Mouse (Mus musculus) hindbrain, embryonic 11.5 days (tissue): ENCODE measurements around the gene Ssbp4. TPM values are rescaled to one million over a fixed set of nuclear protein-coding genes. Genes with fewer than 3 reads are reported as not detected.

Experiments used
- ATAC-seq: fragments of 200-750 bp; cut with Nextera tagmentation; 2 replicates; pipeline ENCODE4 v1.8.0; 2017; ENCODE audit warnings: mild to moderate bottlenecking, moderate TSS enrichment, moderate library complexity; ENCODE audit not compliant: low FRiP score
- DNase-seq: peaks from one replicate; pipeline ENCODE4 v3.0.0-alpha.2; 2015; ENCODE audit warnings: low spot score
- H3K27ac ChIP-seq: fragments of 300-500 bp; sonication (generic); 2 replicates; pipeline ENCODE4 v1.5.1; 2014; ENCODE audit warnings: mild to moderate bottlenecking, low read depth, low read length
- H3K27me3 ChIP-seq: fragments of 300-500 bp; sonication (generic); 2 replicates; pipeline ENCODE4 v1.6.1; 2014; ENCODE audit warnings: mild to moderate bottlenecking, low read length, moderate library complexity, mixed read lengths; ENCODE audit not compliant: control insufficient read depth, insufficient read depth
- H3K36me3 ChIP-seq: fragments of 300-500 bp; sonication (generic); 2 replicates; pipeline ENCODE4 v1.6.1; 2014; ENCODE audit warnings: mild to moderate bottlenecking, low read length, moderate library complexity, mixed read lengths; ENCODE audit not compliant: control insufficient read depth, insufficient read depth
- H3K4me1 ChIP-seq: fragments of 300-500 bp; sonication (generic); replicated peaks from 2 replicates; pipeline ENCODE4 v1.6.1; 2014; ENCODE audit warnings: low read length, mixed read lengths; ENCODE audit not compliant: control insufficient read depth, insufficient read depth
- H3K4me2 ChIP-seq: fragments of 300-500 bp; sonication (generic); replicated peaks from 2 replicates; pipeline ENCODE4 v1.6.1; 2014; ENCODE audit warnings: mild to moderate bottlenecking, low read depth, low read length
- H3K4me3 ChIP-seq: fragments of 300-500 bp; sonication (generic); 2 replicates; pipeline ENCODE4 v1.5.1; 2014; ENCODE audit warnings: low read depth, low read length
- H3K9ac ChIP-seq: fragments of 300-500 bp; sonication (generic); 2 replicates; pipeline ENCODE4 v1.6.1; 2014; ENCODE audit warnings: low read depth, low read length
- H3K9me3 ChIP-seq: fragments of 300-500 bp; sonication (generic); 2 replicates; pipeline ENCODE4 v1.6.1; 2016; ENCODE audit warnings: low read length; ENCODE audit not compliant: control insufficient read depth
- WGBS: fragments of 180-500 bp; shearing (Covaris S2); extraction: QIAGEN DNeasy Blood & Tissue Kit; methylation state at CpG from one replicate; pipeline ENCODE4 v1.1.7; 2014; 5-methylcytosine and 5-hydroxymethylcytosine counted together
- polyA plus RNA-seq: library from polyadenylated mRNA; unstranded; fragments of >200 nt; fragmentation: Nextera tagmentation; extraction: Ambion mirVana; gene quantifications from 2 replicates; pipeline ENCODE4 v1.2.1, GENCODE M21; 2014

Gene Ssbp4
- polyA plus RNA-seq, 1 experiment from 2014 or later = 126 TPM

GRCm38 (mm10) chr8:70553740-70554139, 54.9 kb downstream of the Ssbp4 start:
- DNase-seq = no peak
- Histone ChIP-seq H3K27ac (no peak overlapping the region), H3K36me3 (no peaks in the 10 kb centered on the region), H3K9me3 (no peaks in the 10 kb centered on the region), H3K4me1 (no peaks in the 10 kb centered on the region), H3K4me3 (no peak overlapping the region), H3K4me2 (no peak overlapping the region), H3K9ac (no peak overlapping the region), H3K27me3 (no peaks in the 10 kb centered on the region)
- no peak for ATAC-seq

GRCm38 (mm10) chr8:70552836-70553235, 55.8 kb downstream of the Ssbp4 start:
- 71% methylated on average over 1 of the region's 1 CpGs for WGBS
- Histone ChIP-seq H3K4me3 (no peak overlapping the region), H3K9me3 (no peaks in the 10 kb centered on the region), H3K27me3 (no peaks in the 10 kb centered on the region), H3K27ac (no peak overlapping the region), H3K9ac (no peak overlapping the region), H3K36me3 (no peaks in the 10 kb centered on the region), H3K4me1 (no peaks in the 10 kb centered on the region), H3K4me2 (no peak overlapping the region)
- ATAC-seq (no peak), DNase-seq (no peak)

GRCm38 (mm10) chr8:70551558-70552161, 57.0 kb downstream of the Ssbp4 start:
- H3K9me3 ChIP-seq = no peaks in the 10 kb centered on the region
- no peak overlapping the region for H3K9ac ChIP-seq
- H3K4me1 ChIP-seq = no peaks in the 10 kb centered on the region
- DNase-seq (no peak), ATAC-seq (no peak)
- H3K27ac ChIP-seq = no peak overlapping the region
- H3K4me2 ChIP-seq = no peak overlapping the region
- H3K4me3 ChIP-seq = no peak overlapping the region
- H3K36me3 ChIP-seq = no peaks in the 10 kb centered on the region
- 77% methylated on average over 3 of the region's 3 CpGs for WGBS
- no peaks in the 10 kb centered on the region for H3K27me3 ChIP-seq

GRCm38 (mm10) chr8:70549412-70550184, 59.1 kb downstream of the Ssbp4 start:
- H3K4me1 ChIP-seq = no peaks in the 10 kb centered on the region
- ATAC-seq = no peak
- no peak overlapping the region for H3K4me2 ChIP-seq
- H3K4me3 ChIP-seq = no peak overlapping the region
- no peak overlapping the region for H3K9ac ChIP-seq
- DNase-seq = no peak
- no peak overlapping the region for H3K27ac ChIP-seq
- H3K36me3 ChIP-seq = no peaks in the 10 kb centered on the region
- no peaks in the 10 kb centered on the region for H3K27me3 ChIP-seq
- no peaks in the 10 kb centered on the region for H3K9me3 ChIP-seq
- 96% methylated on average over 10 of the region's 10 CpGs for WGBS

- Histone ChIP-seq H3K27me3 (no peaks in the 10 kb centered on the region), H3K4me1 (no peaks in the 10 kb centered on the region), H3K9me3 (no peaks in the 10 kb centered on the region), H3K4me2 (no peak overlapping the region), H3K27ac (no peak overlapping the region), H3K4me3 (no peak overlapping the region), H3K36me3 (no peaks in the 10 kb centered on the region), H3K9ac (no peak overlapping the region)
- ATAC-seq (no peak), DNase-seq (no peak)
- WGBS = 89% methylated on average over 6 of the region's 6 CpGs
Observed at GRCm38 (mm10) chr8:70547762-70548161, 60.9 kb downstream of the Ssbp4 start.

Other genes starting within 250 kb of the Ssbp4 start
- gene Comp, start 235.3 kb downstream of the Ssbp4 start, polyA plus RNA-seq = 0.08 and 0.11 TPM in 2 replicates
- 13.6 and 14.2 TPM in 2 replicates for gene Crtc1, start 169.3 kb downstream of the Ssbp4 start, polyA plus RNA-seq
- 11.1 and 12.8 TPM in 2 replicates for gene Klhl26, start 131.9 kb downstream of the Ssbp4 start, polyA plus RNA-seq
- 15.6 and 19.6 TPM in 2 replicates for gene Tmem59l, start 121.5 kb downstream of the Ssbp4 start, polyA plus RNA-seq
- 2.4 and 6.6 TPM in 2 replicates for gene Crlf1, start 115.7 kb downstream of the Ssbp4 start, polyA plus RNA-seq
- 129 and 136 TPM in 2 replicates for gene Rex1bd, start 102.1 kb downstream of the Ssbp4 start, polyA plus RNA-seq
- gene Uba52, start 98.1 kb downstream of the Ssbp4 start, polyA plus RNA-seq = 814 and 839 TPM in 2 replicates
- gene Fkbp8, start 81.1 kb downstream of the Ssbp4 start, polyA plus RNA-seq = 226 and 243 TPM in 2 replicates
- gene Kxd1, start 80.9 kb downstream of the Ssbp4 start, polyA plus RNA-seq = 48.3 and 52.6 TPM in 2 replicates
- 15.4 and 16.5 TPM in 2 replicates for gene Ell, start 69.4 kb downstream of the Ssbp4 start, polyA plus RNA-seq
- gene Isyna1, start 14.5 kb downstream of the Ssbp4 start, polyA plus RNA-seq = 57.9 and 65.1 TPM in 2 replicates
- gene Lrrc25, start 7.3 kb upstream of the Ssbp4 start, polyA plus RNA-seq = 0.85 and 0.97 TPM in 2 replicates
- gene Gdf15, start 23.6 kb upstream of the Ssbp4 start, polyA plus RNA-seq = not detected in 2 replicates
- gene Pgpep1, start 51.5 kb upstream of the Ssbp4 start, polyA plus RNA-seq = 170 TPM in 2 replicates
- 282 and 299 TPM in 2 replicates for gene Lsm4, start 64.4 kb upstream of the Ssbp4 start, polyA plus RNA-seq
- gene Jund, start 90.1 kb upstream of the Ssbp4 start, polyA plus RNA-seq = 126 and 137 TPM in 2 replicates
- gene Iqcn, start 94.6 kb upstream of the Ssbp4 start, polyA plus RNA-seq = 0.03 and 0.14 TPM in 2 replicates
- not detected in 2 replicates for gene Gm3336, start 109.7 kb upstream of the Ssbp4 start, polyA plus RNA-seq
- 0.09 TPM in 1 of 2 replicates, not detected in the other for gene Pde4c, start 114.8 kb upstream of the Ssbp4 start, polyA plus RNA-seq
- gene Rab3a, start 145.8 kb upstream of the Ssbp4 start, polyA plus RNA-seq = 91.5 and 94.3 TPM in 2 replicates
- 38.7 and 40.6 TPM in 2 replicates for gene Mpv17l2, start 152.1 kb upstream of the Ssbp4 start, polyA plus RNA-seq
- 31.5 and 36.5 TPM in 2 replicates for gene Pik3r2, start 167.8 kb upstream of the Ssbp4 start, polyA plus RNA-seq
- 11.2 and 12.3 TPM in 2 replicates for gene Mast3, start 196.2 kb upstream of the Ssbp4 start, polyA plus RNA-seq
- 0.08 TPM in 1 of 2 replicates, not detected in the other for gene Il12rb1, start 199.6 kb upstream of the Ssbp4 start, polyA plus RNA-seq
- 9.9 and 10.3 TPM in 2 replicates for gene Arrdc2, start 230.8 kb upstream of the Ssbp4 start, polyA plus RNA-seq